Mouse (Mus musculus): ENCODE measurements at regions not wholly inside any gene's neighbourhood (a gene's known extent, or its start where the extent isn't known, plus 50 kb on each side); places are given as distances from the start of the nearest gene placed in this dataset.

DNA sequence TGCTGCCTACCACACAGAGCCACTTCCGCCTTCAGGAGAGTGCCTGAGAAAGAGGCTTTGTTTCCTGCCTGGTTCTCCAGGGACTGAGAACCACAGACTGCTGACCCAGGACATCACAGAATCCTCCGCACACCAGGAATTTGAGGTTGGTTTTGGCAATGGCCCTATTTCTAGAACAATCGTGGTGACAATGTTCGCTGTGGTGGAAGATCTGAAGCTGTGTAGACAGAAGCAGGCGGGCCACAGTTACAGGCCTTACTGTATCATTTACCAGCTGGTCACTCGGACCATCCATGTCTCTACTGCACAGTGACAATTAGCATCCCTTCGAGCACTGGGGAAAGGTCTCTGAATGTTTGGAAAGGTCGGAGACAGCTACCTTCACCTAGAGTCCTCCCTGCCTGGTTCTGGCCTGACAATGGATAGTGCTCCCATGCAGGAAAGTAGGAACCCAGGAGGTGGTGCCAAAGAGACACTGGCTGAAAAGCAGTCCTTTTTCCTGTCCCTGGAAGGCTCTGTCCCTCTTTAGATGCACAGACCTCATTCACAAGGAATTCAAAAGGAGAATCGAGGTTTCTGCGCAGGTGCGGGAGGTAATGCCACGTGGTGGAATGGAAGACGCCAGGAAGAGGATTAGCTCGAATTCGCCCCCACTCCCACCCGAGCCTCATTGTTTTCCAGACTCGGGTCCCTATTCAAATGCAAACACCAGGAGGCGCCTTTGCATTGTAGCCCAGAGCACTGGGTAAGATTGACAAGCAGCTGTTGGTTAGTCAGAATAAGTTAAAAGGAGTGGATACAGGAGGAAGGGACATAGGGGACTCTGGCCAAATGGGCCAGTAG lies 52.6 kb upstream of the Pax6 start:
- Histone ChIP-seq H3K27me3 (0 out of 2 replicates have a peak, but pooled peaks cover 3% of the 10 kb centered on the region), H3K4me1 (peaks cover 29% of the 10 kb centered on the region), H3K9ac (replicated peaks) (no peak overlapping the region), H3K4me2 (replicated peaks) (peak overlapping the region; percentile 38), H3K4me3 (0 out of 2 replicates have a peak overlapping the region, but pooled peaks have one; percentile 12), H3K9me3 (no peaks in the 10 kb centered on the region), H3K27ac (replicated peaks) (no peak overlapping the region), H3K36me3 (no peaks in the 10 kb centered on the region)
- 21% methylated on average over 18 of the region's 18 CpGs for WGBS
- ATAC-seq (replicated peaks) = peak; percentile 63
